Mouse (Mus musculus): ENCODE data around the gene Atr.

DNA sequence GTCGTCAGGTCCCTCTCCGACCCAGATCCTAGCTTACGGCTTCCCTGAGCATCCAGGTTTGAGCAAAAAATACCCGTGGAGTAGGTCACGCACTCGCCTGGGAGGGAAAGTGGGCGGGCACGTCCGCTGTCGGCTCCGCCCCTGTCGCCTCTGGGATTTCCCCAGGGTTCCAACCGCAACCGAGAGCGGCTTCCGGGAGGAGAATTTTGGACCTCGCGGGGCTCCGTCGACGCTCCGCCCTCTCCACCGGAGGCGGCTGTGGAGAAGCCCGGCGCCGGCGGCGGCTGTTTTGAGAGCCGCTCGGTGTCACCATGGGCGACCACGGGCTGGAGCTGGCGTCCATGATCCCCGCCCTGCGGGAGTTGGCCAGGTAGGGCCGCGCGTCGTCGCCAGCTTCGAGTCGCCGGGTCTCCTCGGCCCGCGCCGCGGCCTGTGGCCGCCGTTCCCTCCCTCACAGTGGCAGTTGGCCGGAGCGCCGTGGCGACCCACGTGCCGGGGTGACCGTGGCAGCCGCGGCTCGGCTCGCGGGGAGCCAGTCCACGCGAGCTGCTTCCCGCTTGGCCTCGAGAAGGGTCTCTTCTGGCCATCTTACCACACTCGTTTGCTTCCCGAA is at the start of gene Atr:
- no peak; the same call in 1 of the 2 replicates for TF ChIP-seq CTCF (IDR thresholded peaks at IDR 0.05; ENCODE audit: borderline replicate concordance, control insufficient read depth, extremely low read depth, insufficient read depth, low read length, poor library complexity)
- peak; percentile 65; the same call in 1 of the 2 replicates for TF ChIP-seq POLR2A (IDR thresholded peaks at IDR 0.05; ENCODE audit: control insufficient read depth, extremely low read depth, insufficient read depth, low read length, poor library complexity)
